Mouse (Mus musculus) liver, embryonic 11.5 days (tissue): ENCODE results near the gene Dnajb8. TPM values are rescaled to one million over a fixed set of nuclear protein-coding genes. Genes with fewer than 3 reads are reported as not detected.

ENCODE experiments used
- ATAC-seq: fragments of 200-750 bp; cut with Nextera tagmentation; replicated peaks from 2 replicates; pipeline ENCODE4 v1.8.0; 2017; ENCODE audit warnings: moderate number of reproducible peaks, mild to moderate bottlenecking, moderate TSS enrichment, moderate library complexity; ENCODE audit not compliant: low FRiP score
- DNase-seq: peaks from one replicate; pipeline ENCODE4 v3.0.0-alpha.2; 2017; ENCODE audit warnings: low spot score
- H3K27ac ChIP-seq: fragments of 300-500 bp; sonication (generic); 2 replicates; pipeline ENCODE4 v1.5.1; 2014; ENCODE audit warnings: mild to moderate bottlenecking, low read depth, low read length, control low read depth
- H3K27me3 ChIP-seq: fragments of 300-500 bp; sonication (generic); replicated peaks from 2 replicates; pipeline ENCODE4 v1.6.1; 2014; ENCODE audit warnings: low read length, mixed read lengths; ENCODE audit not compliant: control insufficient read depth, insufficient read depth
- H3K36me3 ChIP-seq: fragments of 300-500 bp; sonication (generic); 2 replicates; pipeline ENCODE4 v1.6.1; 2014; ENCODE audit warnings: mild to moderate bottlenecking, low read length, moderate library complexity, mixed read lengths; ENCODE audit not compliant: control insufficient read depth, insufficient read depth
- H3K4me1 ChIP-seq: fragments of 300-500 bp; sonication (generic); replicated peaks from 2 replicates; pipeline ENCODE4 v1.6.1; 2014; ENCODE audit warnings: low read length, mixed read lengths; ENCODE audit not compliant: control insufficient read depth, insufficient read depth
- H3K4me2 ChIP-seq: fragments of 300-500 bp; sonication (generic); 2 replicates; pipeline ENCODE4 v1.6.1; 2014; ENCODE audit warnings: mild to moderate bottlenecking, control low read depth, moderate library complexity
- H3K4me3 ChIP-seq: fragments of 300-500 bp; sonication (generic); 2 replicates; pipeline ENCODE4 v1.5.1; 2014; ENCODE audit warnings: low read depth, low read length, control low read depth
- H3K9ac ChIP-seq: fragments of 300-500 bp; sonication (generic); 2 replicates; pipeline ENCODE4 v1.6.1; 2014; ENCODE audit warnings: low read depth, low read length, control low read depth
- H3K9me3 ChIP-seq: fragments of 300-500 bp; sonication (generic); 2 replicates; pipeline ENCODE4 v1.6.1; 2016; ENCODE audit warnings: low read length, inconsistent platforms, mixed read lengths; ENCODE audit not compliant: control insufficient read depth
- WGBS: fragments of 180-500 bp; shearing (Covaris S2); extraction: QIAGEN DNeasy Blood & Tissue Kit; methylation state at CpG from one replicate; pipeline ENCODE4 v1.1.7; 2014; 5-methylcytosine and 5-hydroxymethylcytosine counted together
- polyA plus RNA-seq: library from polyadenylated mRNA; unstranded; fragments of >200 nt; fragmentation: Nextera tagmentation; extraction: Ambion mirVana; gene quantifications from 2 replicates; pipeline ENCODE4 v1.2.1, GENCODE M21; 2014

Dnajb8 gene
- polyA plus RNA-seq, 1 experiment from 2014 or later = not detected

GRCm38 (mm10) chr6:88274623-88275022 lies 52.6 kb downstream of the Dnajb8 start:
- H3K4me2 ChIP-seq = no peak overlapping the region

GRCm38 (mm10) chr6:88276221-88276620 lies 54.2 kb downstream of the Dnajb8 start:
- WGBS = 75% methylated on average over 4 of the region's 4 CpGs
- Histone ChIP-seq H3K9ac (no peak overlapping the region), H3K4me3 (no peak overlapping the region), H3K9me3 (no peaks in the 10 kb centered on the region), H3K4me2 (no peak overlapping the region), H3K27ac (no peak overlapping the region), H3K27me3 (no peaks in the 10 kb centered on the region), H3K4me1 (no peaks in the 10 kb centered on the region), H3K36me3 (no peaks in the 10 kb centered on the region)
- ATAC-seq (no peak), DNase-seq (no peak)

More at GRCm38 (mm10) chr6:88274623-88275022, 52.6 kb downstream of the Dnajb8 start:
- Histone ChIP-seq H3K9ac (no peak overlapping the region), H3K36me3 (0 out of 2 replicates have a peak, but pooled peaks cover 2% of the 10 kb centered on the region), H3K9me3 (no peaks in the 10 kb centered on the region), H3K4me3 (no peak overlapping the region), H3K27ac (no peak overlapping the region), H3K4me1 (no peaks in the 10 kb centered on the region), H3K27me3 (no peaks in the 10 kb centered on the region)
- WGBS = 89% methylated on average over 6 of the region's 6 CpGs
- ATAC-seq (no peak), DNase-seq (no peak)

- Histone ChIP-seq H3K36me3 (no peaks in the 10 kb centered on the region), H3K4me3 (no peak overlapping the region), H3K9ac (no peak overlapping the region), H3K9me3 (no peaks in the 10 kb centered on the region), H3K4me2 (no peak overlapping the region), H3K4me1 (no peaks in the 10 kb centered on the region), H3K27ac (no peak overlapping the region), H3K27me3 (no peaks in the 10 kb centered on the region)
- WGBS = 83% methylated on average over 4 of the region's 4 CpGs
- ATAC-seq (no peak), DNase-seq (no peak)
Measured at GRCm38 (mm10) chr6:88277242-88277641, 55.2 kb downstream of the Dnajb8 start.

DNA sequence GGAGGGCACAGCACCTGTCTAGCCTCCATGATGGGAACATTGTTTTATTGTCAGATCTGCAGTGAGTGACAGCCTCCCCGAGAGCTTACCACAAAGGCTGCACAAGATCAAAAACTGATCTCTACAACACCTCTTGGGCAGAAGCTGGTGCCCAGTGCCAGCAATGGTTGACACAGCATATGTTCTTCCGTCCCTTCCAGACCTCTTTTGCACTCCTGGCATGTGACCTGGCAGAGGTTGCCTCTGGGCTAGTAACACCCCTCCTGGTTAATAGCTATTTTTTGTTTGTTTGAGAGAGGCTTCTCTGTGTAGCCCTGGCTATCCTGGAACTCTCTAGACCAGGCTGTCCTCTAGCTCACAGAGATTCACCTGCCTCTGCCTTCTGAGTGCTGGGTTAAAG lies 56.1 kb downstream of the Dnajb8 start:
- no peak overlapping the region for H3K4me2 ChIP-seq
- no peaks in the 10 kb centered on the region for H3K27me3 ChIP-seq
- H3K4me3 ChIP-seq = no peak overlapping the region
- H3K4me1 ChIP-seq = no peaks in the 10 kb centered on the region
- H3K9ac ChIP-seq = no peak overlapping the region
- no peak for DNase-seq
- no peaks in the 10 kb centered on the region for H3K36me3 ChIP-seq
- 68% methylated on average over 2 of the region's 2 CpGs for WGBS
- no peak overlapping the region for H3K27ac ChIP-seq
- H3K9me3 ChIP-seq = no peaks in the 10 kb centered on the region
- no peak for ATAC-seq

- H3K4me3 ChIP-seq = no peak overlapping the region
- no peak for DNase-seq
- H3K4me2 ChIP-seq = no peak overlapping the region
- H3K36me3 ChIP-seq = no peaks in the 10 kb centered on the region; the same call in 1 of the 2 replicates
- 85% methylated on average over 6 of the region's 6 CpGs for WGBS
- no peaks in the 10 kb centered on the region for H3K27me3 ChIP-seq
- H3K4me1 ChIP-seq = peaks cover 9% of the 10 kb centered on the region
- no peak overlapping the region for H3K27ac ChIP-seq
- no peaks in the 10 kb centered on the region for H3K9me3 ChIP-seq
- ATAC-seq = no peak
- no peak overlapping the region for H3K9ac ChIP-seq
Measured at GRCm38 (mm10) chr6:88290129-88290766, 68.2 kb downstream of the Dnajb8 start.

DNA sequence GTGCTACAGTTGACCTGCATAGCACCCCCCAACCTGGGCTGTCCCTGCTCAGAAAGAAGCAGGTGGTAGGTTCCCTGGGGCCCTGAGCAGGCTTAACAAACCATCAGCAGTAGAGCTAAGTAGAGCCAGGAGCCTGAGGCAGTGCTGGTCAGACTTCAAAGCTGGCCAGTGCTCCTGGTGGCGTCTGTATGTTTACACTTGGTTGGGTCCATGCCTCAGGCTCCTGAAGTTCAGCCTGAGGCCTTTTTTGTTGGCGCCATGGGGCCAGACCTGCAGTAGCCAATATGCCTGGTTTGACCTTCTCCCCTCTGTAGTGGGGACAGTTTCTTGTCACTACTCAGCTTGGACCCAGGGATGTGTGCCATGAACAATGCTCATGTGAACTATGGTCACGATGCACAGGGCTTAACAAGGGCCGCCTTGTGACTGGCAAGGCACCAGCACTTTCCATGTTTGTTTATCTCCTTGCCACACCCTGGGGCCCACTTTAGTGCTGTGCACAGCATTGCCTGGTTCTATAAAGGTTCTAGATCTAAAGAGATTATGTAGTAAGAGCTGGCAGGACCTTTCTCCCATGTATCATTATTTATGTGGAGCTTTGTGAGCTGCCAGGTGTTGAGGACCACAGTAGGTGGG lies 70.3 kb downstream of the Dnajb8 start:
- WGBS = 66% methylated on average over 4 of the region's 4 CpGs
- Histone ChIP-seq H3K4me1 (peaks cover 9% of the 10 kb centered on the region), H3K9me3 (no peaks in the 10 kb centered on the region), H3K27me3 (no peaks in the 10 kb centered on the region; the same call in 1 of the 2 replicates), H3K4me2 (no peak overlapping the region), H3K36me3 (no peaks in the 10 kb centered on the region; the same call in none of the 2 replicates), H3K27ac (no peak overlapping the region), H3K4me3 (no peak overlapping the region), H3K9ac (no peak overlapping the region)
- DNase-seq = no peak
- ATAC-seq = peak; percentile 77

DNA sequence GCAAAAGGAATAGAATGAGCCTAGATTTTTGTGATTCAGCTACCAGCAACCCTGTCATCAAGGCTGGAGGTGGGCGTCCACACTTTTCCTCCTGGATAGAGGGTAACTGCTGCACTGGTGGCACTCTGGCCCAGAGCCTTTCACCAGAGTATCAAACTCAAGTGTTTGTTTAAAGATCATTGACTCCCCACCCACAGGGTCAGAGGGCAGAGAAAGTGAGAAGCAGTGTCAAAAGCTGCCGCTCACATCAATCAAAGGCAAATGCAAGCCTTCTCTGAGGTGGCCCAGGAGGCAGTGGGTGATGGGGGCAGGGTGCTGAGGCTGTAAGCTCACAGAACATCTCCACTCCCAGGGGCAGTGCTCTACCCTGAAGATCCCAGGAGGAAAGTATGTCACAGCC lies 77.4 kb downstream of the Dnajb8 start:
- H3K36me3 ChIP-seq = no peaks in the 10 kb centered on the region; the same call in none of the 2 replicates
- ATAC-seq = no peak
- no peak overlapping the region for H3K27ac ChIP-seq
- H3K27me3 ChIP-seq = no peaks in the 10 kb centered on the region; the same call in 1 of the 2 replicates
- no peaks in the 10 kb centered on the region for H3K9me3 ChIP-seq
- H3K9ac ChIP-seq = no peak overlapping the region
- WGBS = 64% methylated on average over 2 of the region's 2 CpGs
- H3K4me3 ChIP-seq = no peak overlapping the region
- no peaks in the 10 kb centered on the region for H3K4me1 ChIP-seq
- no peak for DNase-seq
- H3K4me2 ChIP-seq = no peak overlapping the region

GRCm38 (mm10) chr6:88301234-88301633 lies 79.2 kb downstream of the Dnajb8 start:
- no peak overlapping the region for H3K27ac ChIP-seq
- H3K36me3 ChIP-seq = no peaks in the 10 kb centered on the region; the same call in none of the 2 replicates
- H3K27me3 ChIP-seq = no peaks in the 10 kb centered on the region
- H3K9ac ChIP-seq = no peak overlapping the region
- no peak overlapping the region for H3K4me3 ChIP-seq
- H3K4me2 ChIP-seq = no peak overlapping the region
- no peaks in the 10 kb centered on the region for H3K9me3 ChIP-seq
- ATAC-seq = no peak
- no peaks in the 10 kb centered on the region for H3K4me1 ChIP-seq
- no peak for DNase-seq
- WGBS = 48% methylated on average over 7 of the region's 7 CpGs
